Mouse (Mus musculus): ENCODE data around the gene Git1.

The Git1 gene

GRCm38 (mm10) chr11:77483510-77484255, 9.7 kb upstream of the Git1 start:
- DNase-seq (ENCODE audit: low read depth, low spot score), result no peak

DNA sequence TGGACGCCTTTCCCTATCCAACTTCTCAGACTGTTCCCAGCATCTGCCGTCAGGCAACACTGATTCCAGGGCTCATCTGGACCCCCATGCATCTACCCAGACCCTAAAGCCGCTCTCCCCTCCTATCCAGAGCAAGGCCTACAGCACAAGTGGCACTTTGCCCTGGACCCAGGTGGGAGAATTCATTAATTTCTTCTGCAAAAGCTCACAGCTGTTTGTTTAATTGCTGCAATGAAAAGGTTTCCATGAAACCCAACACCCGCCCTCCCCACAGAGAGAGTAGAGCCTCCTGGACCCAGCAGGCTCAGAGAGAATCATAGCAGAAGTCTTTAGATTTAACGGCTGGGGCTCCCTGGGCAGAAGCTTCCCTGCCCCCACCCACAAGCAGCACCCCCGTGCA, 8.1 kb upstream of the Git1 start:
- DNase-seq (ENCODE audit: low read depth, low spot score), result no peak

DNA sequence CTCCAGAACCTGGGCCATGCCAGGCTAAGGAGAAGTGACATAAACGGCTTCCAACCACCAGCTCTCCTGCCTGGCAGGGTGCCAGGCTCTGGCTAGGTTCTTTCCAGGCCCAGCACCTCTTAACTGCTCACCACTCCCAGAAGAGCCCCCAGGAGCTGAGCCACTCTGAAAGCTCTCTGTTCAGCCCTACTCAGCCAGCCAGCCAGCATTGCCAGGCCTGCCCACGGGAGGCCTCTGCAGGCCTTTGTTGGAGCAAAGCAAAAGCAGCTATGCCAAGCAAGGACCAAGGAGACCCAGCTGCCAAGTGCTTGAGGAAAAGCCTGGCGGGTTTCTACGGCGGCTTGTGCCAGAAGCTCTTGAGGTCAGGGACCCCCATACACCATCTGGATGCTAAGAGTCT, 6.6 kb upstream of the Git1 start:
- DNase-seq (ENCODE audit: low read depth, low spot score), result no peak

- DNase-seq (ENCODE audit: low read depth, low spot score), result no peak
Observed at GRCm38 (mm10) chr11:77488771-77489581, 4.4 kb upstream of the Git1 start.

DNA sequence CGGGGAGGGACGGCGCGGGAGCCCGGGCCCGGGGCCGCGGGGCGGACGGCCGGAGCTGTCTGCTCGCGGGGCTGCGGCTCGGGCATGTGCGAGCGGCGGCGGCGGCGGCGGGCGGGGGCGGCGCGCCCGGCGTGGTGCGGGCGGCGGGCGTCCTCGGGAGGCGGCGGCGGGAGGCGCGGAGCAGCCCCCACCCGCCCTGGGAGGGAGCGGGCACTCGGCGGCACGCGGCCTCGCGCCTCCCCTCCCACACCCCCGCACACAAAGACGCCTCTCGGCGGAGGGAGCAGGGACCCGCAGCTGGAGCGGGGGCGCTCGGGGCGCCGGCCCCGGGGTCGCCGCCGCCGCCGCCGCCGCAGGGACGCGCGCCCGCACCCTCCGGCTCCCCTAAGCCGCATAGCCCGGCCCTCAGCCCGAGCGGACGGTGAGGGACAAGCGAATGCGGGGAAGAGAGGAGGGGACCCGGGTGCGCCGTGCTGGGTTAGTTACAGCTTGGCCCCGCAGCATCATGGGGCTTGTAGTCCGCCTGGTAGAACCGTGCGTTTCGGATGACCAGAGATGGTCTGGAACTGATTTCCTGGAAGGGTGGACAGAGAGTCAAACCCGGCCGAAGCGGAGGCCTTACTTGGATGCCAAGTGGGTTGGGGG, 3.6 kb upstream of the Git1 start, which contains the start of gene Ankrd13b:
Ankrd13b (minus strand) TSS at position 88 of the 645 bp plus-strand sequence.
- DNase-seq (ENCODE audit: low read depth, low spot score), result no peak

GRCm38 (mm10) chr11:77490451-77490850, 2.9 kb upstream of the Git1 start:
- no peak for DNase-seq (ENCODE audit: low read depth, low spot score)

GRCm38 (mm10) chr11:77491123-77491501, 2.2 kb upstream of the Git1 start:
- DNase-seq (ENCODE audit: low read depth, low spot score), result no peak

DNA sequence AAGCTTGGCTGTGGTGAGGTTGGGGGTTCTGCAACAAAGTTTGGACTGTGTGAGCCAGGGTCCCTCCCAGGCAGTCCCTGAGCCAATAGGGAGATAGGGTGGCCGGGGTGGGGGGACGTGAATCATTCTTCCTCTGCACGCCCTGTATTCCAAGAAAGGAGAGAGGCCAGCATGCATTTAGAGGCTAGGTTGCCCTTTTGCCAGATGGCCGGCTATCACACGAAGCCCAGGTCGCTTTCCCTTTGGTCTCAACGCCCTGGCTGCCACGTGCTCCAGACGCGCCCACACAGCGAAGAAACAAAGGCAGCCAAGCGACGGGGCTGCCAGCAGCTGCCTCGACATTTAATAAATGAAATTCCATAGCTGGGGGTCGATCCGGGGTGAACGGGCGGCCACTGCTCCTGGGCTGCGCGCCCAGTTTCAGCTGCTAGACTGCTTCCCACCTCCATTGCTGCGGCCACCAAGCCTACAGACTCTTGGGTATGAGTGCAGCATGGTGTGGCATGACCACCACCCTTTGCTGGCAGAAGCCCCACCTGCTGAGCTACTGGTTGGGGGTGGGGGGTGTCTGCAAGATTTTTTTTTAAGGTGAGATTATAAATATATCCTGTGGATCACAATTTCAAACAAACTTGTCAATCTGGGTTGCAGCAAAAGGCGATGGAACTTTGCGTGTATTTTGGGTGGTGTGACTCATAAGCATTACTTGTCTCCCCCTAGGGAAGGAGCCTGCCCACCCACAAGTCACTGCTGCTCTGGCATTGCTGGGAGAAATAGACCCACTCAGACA, 1.7 kb upstream of the Git1 start:
- peak; percentile 87 for DNase-seq (ENCODE audit: low read depth, low spot score)

GRCm38 (mm10) chr11:77492311-77492871, 971 bp upstream of the Git1 start:
- no peak for DNase-seq (ENCODE audit: low read depth, low spot score)

- DNase-seq (ENCODE audit: low read depth, low spot score), result peak; percentile 89
Observed at GRCm38 (mm10) chr11:77492911-77493332, 440 bp upstream of the Git1 start.

DNA sequence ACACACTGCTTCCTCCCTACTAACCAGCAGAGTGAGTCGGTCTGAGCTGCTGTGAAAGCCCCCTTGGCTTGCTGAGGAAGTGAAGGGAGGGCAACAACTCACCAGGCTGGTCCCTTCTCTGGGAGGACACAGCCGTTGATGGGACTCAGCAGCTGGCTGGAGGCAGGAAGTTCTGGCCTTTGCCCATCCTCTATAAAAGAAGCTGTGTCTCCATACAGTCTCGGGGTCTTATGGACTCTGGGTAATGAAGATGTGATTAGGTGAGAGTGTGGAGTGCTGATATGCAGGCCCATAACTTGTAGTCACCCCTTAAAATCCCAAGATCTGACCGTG, 948 bp downstream of the Git1 start:
- no peak for DNase-seq (ENCODE audit: low read depth, low spot score)

DNA sequence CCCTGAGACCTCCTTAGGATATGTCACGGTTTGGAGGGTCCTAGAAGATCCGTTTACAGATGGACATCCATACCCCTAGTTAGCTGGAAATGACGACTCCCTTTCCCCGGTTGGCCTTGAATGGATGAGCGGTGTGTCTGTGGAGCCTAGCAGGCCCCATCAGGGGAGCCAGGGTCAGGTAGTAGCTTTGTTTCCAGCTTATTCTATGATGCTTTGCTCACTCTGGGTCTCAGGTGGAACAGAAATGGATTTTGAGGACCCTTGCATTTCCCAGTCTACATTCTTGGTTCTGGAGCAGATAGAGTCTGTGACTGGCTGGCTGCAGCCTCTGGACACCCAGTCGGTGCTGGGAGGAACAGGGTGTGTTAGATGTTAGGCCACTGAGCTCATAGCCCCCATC, 1.4 kb downstream of the Git1 start:
- DNase-seq (ENCODE audit: low read depth, low spot score), result no peak

GRCm38 (mm10) chr11:77495507-77495906, 2.1 kb downstream of the Git1 start:
- no peak for DNase-seq (ENCODE audit: low read depth, low spot score)

- DNase-seq (ENCODE audit: low read depth, low spot score), result no peak
Observed at GRCm38 (mm10) chr11:77497341-77497756, 4.0 kb downstream of the Git1 start.

DNA sequence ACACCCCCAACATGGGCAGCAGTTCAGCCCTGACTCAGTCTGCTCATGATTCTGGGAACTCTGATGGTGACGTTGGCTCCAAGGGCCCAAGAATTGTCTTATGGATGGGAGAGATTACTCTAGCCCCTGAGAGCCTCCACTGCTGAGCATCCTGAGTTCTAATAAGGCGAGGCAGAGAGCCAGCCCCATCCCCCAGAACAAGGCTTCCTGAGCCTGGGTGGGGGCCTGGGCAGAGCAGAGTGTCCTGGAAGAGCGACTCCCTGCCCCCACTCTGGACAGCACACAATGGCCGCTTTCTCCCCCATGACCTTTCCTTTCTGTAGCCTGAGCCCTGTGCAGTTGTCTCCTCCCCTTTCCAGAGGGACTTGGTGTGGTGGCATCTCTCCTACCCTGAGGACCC, 4.5 kb downstream of the Git1 start:
- no peak for DNase-seq (ENCODE audit: low read depth, low spot score)

- no peak for DNase-seq (ENCODE audit: low read depth, low spot score)
Observed at GRCm38 (mm10) chr11:77498261-77499139, 5.1 kb downstream of the Git1 start.

- DNase-seq (ENCODE audit: low read depth, low spot score), result no peak
Observed at GRCm38 (mm10) chr11:77499354-77499753, 6.0 kb downstream of the Git1 start.

GRCm38 (mm10) chr11:77500361-77501325, 7.3 kb downstream of the Git1 start:
- no peak for DNase-seq (ENCODE audit: low read depth, low spot score)

- no peak for DNase-seq (ENCODE audit: low read depth, low spot score)
Observed at GRCm38 (mm10) chr11:77501392-77501791, 8.0 kb downstream of the Git1 start.
